Mouse (Mus musculus): ENCODE data around the gene Fgfr2.
"Not testable (repeated sequence)": the region's sequence is repeated elsewhere in the genome, so short reads cannot be mapped to it uniquely, and the experiment has no call there.

Gene Fgfr2

DNA sequence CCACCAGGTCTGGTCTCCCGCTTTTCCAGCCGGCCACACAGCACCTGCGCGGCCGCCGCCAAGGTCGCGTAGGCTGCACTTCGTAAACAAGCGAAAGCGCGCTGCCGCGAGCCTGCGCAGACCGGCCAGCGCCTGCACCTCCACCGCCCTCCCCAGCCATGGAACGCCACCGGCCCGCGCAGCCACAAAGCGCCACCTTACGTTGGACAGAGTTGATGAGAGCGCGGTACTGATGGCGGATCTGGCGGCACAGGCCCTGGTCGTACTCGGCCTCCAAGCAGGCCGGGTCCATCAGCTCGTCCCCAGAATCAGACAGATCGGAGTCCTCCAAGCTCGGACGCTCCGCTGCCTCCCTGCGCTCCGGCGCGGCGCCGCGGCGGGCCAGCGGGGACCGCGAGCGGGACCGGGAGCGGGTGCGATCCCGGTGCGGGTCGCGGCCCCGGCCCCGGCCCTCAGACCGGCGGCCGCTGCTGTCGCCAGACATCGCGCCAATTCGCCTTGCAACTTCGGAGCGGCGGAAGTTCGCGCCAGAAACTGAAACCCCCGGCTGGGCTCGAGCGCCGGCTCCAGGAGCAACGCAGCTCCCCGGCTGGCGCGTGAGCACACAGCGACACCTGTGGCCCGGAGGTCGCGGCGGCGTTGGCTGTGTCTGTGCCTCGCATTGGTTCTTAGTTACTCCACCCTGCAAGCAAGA lies 2576.2 kb downstream of the Fgfr2 start:
- DNase-seq (ENCODE audit: low spot score) = peak; percentile 93

DNA sequence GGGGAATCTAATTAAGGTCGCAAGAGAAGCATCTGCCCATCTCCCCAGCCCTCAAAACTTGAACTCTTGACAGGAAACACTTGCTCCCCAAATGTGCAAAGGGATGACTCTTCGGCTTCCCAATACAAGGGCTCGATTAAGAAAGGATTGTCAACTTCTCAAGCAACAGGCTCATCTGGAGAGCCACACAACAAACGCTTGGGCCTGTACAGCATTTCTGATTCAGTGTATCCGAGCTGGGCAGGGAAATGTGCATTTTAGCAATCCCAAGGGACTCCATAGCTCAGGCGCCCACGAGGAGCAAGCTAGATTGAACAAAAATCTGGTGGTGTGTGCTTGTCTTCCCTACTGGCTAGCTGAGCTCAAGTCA lies 2576.7 kb downstream of the Fgfr2 start:
- no peak for DNase-seq (ENCODE audit: low spot score)

DNA sequence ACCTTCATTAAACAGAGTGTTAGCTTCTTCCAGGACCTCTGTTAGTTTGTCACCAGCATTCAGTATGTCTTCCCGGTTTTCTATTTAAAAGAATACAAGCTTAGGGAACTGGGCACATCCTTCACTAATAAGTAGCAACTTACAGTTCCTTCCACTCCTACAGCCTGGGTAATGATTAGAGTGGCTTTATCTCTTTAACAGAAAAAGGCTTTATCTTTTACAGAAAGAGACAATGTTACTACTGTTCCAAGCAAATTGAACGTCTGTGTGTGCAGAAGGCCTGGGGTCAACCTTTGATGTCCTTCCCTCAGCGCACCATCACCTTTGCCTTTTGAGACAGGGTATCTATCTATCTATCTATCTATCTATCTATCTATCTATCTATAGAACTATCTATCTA lies 2577.3 kb downstream of the Fgfr2 start:
- no peak for DNase-seq (ENCODE audit: low spot score)

DNA sequence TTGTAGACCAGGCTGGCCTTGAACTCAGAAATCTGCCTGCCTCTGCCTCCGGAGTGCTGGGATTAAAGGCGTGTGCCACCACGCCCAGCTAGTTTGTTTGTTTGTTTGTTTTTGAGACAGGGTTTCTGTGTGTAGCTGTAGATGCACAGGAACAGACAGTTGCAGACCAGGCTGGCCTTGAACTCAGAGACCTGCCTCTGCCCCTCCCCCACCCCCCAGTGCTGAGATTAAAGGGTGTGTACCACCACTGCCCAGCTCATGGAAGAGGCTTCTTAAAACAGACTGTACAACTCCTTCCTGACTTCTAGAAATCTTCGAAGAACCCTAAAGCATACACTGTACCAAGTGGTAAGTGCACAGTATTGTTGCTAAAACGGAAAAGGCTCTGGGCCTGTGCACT lies 2577.7 kb downstream of the Fgfr2 start:
- no peak for DNase-seq (ENCODE audit: low spot score)

DNA sequence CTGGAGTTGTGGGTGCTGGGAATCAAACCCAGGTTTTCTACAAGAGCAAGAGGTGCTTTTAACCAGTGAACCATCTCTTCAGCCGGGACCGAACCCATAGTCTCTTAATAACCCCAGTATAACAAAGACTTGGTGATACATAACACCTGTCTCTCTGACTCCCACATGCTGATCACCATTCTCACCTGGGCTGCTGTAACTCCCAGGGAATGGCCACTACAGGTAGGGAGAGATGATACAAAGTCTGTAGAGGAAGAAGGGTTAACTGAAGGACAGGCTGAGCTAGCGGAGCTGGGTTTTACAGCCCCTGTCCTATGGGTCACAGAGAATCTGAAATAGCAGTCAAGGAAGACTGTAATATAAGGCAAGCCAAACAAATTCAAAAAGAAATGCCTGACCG lies 2580.0 kb downstream of the Fgfr2 start:
- DNase-seq (ENCODE audit: low spot score) = no peak

DNA sequence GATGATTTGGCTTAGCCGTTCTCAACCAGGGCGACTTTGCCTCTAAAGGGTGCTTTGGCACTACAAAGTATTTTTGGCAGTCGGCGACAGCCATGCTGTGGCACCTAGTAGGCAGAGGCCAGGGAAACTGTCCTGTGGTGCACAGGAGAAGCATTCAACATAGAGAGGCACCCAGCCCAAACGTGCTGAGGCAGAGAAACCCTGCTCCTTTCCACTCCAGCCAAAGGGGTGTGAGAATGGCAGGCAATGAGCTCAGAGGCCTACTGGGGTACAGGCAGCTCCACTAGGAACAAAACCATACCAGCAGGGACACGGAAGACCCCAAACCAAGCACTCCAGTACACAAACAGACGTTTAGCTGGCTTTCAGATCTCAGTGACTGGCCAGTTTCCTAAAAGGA lies 2583.0 kb downstream of the Fgfr2 start:
- no peak for DNase-seq (ENCODE audit: low spot score)

DNA sequence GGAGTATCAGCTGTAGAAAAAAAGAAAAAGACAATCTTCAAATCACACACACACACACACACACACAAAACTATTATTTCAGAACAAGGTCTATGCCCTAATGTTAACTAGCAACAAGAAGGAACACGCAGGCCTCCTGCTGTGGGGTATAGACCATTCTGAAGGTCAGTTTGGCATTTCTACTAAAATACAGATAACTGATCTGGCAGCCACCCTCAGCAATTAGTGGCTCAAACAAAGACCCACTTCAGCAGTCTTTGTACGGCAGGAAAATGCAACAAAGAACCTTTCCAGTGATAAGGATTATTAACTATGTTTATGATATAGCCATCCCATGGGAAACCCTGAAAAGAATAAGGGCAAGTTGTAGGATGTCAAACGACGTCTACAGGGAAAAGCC lies 2586.1 kb downstream of the Fgfr2 start:
- DNase-seq (ENCODE audit: low spot score) = no peak

DNA sequence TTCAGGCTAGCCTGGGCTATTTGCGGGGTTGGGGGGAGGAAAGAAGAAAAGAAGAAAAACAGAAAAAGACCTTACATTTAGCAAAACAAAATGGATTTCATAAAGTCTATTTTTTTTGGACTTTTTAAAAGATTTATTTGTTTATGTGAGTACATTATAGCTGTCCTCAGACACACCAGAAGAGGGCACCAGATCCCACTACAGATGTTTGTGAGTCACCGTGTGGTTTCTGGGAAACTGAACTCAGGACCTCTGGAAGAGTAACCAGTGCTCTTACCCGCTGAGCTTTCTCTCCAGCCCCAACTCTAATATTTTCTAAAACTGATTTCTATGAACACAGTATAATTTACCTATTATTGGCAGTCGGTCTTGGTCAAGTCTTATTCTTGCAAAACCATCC lies 2588.0 kb downstream of the Fgfr2 start:
- DNase-seq (ENCODE audit: low spot score) = no peak

DNA sequence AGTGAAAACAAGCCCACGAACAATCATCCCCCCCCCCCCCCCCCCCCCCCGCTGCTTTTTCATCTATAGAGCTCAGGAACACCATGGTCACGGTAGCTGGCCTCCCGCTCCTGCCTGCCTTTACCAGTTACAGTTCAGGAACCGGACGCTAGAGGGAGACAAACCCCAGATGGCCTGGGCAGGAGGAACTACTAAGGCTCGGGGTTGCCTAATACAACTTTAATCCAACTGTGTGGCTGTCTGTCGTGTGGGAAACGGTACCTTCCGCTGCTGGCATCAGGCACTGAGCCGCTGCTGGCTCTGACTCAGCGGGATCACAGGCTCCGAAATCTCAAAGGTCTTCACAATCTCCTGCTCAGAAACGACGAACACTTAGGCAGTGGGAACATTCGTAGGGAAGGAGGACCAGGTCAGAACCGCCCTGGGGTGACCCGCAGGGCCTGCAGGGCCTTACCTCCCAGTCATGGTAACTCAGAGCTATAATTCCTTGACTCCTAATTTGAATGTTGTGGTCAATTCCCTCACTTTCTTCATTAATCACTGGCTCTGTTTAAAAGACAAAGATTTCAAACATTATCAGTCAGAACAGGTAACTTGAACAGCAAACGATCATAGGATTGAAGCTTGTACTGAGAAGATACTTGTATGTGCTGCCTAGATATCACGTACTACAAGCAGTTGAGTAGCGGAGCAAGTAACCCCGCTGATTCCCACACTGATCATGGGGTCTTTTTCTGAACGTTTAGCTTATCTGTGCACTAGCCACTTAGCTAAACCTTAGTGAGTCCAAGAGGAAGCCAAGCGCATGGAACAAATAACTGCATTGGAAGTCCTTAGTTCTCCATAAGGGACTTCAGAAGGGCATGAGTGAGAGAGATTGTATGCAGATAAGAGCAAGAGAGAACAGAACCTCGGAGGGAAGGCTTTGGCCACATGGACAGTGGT lies 2589.6 kb downstream of the Fgfr2 start:
- DNase-seq (ENCODE audit: low spot score) = peak; percentile 92

DNA sequence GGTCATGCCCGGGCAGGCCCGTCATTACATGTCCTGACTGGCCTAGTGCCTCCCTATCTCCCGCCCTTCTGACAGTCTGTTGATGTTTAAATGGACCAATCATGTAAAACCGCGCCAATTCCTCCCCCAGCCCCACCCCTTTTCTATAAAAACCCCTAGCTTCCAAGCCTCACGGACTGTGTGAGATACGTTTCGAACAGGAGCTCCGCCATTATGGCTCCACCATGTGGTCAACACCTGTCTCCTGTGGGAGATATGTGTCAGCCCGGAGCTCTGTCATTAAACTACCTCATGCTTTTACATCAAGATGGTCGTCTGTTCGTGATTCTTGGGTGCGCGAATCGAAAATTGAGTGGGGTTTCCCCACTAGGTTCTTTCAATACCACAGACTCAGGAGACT lies 2592.0 kb downstream of the Fgfr2 start:
- DNase-seq (ENCODE audit: low spot score) = not testable (repeated sequence)

DNA sequence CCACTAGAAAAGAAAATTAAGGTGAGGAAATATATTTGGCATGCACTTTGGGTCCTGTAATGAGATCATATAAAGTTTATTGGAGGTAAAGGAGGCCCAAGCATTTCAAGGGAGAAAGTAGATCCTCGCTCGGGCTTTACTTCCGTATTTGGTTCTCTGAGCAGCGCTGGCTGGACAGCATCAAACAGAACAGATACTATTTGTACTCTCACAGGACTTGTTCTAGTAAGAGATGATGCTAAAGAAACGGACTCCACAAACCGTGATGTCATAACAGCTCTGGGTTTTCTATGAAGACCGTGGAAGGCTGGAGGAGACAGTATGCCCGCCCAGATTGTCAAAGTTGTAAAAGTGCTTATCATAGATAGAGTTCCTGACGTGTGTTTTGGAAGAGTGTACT lies 2595.8 kb downstream of the Fgfr2 start:
- no peak for DNase-seq (ENCODE audit: low spot score)

DNA sequence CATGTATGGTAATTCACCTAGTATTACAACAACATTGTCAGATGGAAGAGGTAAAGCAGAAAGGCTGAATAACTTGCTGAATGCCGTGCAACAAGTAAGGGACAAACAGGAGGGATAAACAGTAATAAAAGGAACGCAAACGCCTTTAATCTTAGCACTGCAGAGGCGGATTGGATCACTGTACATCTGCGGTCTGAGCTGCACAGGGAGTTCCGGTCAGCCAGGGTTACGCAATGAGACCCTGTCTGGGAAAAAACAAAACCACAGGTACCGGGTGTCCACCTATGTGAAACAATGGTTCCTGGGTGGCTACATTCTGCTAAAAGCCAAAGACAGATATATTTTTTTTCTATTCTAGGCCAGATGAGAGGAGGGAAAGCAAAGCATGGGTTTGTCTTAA lies 2599.7 kb downstream of the Fgfr2 start:
- DNase-seq (ENCODE audit: low spot score) = no peak

DNA sequence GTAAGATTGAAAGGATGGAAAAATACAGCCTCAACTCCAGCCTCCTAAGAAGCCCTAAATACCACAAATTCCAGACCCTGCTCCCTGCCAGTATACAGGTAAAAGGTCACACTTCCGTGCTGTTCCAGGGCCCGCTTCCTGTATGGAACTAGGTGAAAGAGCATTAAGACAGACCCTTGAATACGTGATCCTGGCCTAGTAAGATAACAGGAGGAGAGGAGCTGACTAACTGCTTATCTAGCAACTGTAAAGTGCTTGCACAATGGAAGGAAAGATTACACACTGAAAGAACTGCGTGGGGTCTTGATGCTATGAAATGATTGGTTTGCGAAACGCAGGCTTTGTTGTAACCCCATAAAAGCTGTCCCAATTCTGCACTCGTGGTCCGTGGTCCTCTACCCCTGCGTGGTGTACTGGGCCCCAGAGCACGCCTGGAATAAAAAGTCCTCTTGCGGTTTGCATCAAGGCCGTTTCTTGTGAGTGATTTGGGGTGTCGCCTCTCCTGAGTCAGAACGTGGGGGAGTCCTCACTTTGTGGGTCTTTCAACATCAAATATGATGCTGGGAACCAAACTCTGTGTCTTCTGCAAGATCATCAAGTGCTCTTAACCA lies 2602.2 kb downstream of the Fgfr2 start:
- DNase-seq (ENCODE audit: low spot score) = no peak

DNA sequence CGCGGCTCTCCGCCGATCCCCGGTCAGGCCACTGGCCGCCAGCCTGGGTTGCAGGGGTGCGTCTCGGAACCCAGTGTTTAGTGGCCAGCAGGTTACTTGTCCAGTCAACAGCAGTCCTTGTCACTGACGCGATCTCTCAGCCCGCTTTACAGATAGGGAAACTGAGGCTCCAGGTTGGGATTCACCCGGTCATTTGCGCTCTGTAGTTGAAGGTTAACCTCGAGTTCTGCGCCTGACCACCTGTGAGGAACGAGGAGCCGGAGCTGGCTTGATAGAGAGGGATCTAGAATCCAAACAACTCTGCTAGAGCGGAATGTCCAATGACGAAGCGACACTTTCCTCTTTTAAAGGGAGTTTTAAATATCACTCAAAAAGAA lies 2603.1 kb downstream of the Fgfr2 start, which contains the start of gene Ate1:
Gene Ate1 (minus strand): TSS at position 321 of the 377 bp plus-strand sequence.
- DNase-seq (ENCODE audit: low spot score) = no peak

DNA sequence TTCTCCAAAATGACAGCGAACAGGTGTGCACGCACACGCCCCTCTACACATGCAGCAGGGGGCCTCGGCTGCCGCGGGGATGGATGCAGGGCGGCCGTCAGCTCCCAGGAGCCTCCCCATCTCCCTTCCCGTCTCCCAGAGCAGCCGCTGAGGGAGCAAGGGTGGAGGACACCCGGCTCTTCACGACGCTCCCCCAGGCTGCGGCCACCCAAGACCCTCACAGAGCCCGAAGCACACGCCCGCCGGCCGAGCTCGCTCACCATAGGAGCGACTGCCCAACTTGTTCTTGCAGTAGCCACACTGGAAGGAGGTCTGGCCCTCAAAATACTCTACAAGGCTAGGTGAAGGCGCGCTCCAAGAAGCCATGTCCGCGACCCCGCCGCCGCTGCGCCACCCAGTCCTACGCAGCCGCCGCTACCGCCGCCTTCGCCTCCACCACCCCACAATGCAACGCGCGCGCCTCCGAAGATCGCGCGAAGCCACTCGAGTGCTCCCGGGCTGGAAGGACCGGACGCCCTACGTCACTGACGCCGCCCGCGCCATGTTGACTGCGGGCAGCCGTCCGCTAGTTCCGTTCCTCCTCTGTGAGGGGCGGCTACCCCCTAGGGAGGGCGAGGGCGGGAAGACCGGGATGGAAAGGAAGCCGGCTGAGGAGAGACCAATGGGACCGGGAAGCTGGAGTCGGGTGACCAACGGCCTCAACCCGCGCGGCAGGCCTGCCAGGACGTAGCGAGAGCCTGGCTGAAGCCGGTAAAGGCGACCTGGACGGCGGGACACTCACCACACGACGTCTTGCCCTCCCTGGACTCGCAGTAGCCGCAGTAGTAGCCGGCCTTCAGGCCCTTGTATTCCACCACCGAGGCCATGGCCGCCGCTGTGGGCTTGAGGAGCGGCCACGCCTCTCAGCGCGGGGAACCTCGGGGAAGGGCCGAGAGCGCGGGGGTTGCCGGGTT lies 2603.8 kb downstream of the Fgfr2 start:
- peak; percentile 98 for DNase-seq (ENCODE audit: low spot score)

DNA sequence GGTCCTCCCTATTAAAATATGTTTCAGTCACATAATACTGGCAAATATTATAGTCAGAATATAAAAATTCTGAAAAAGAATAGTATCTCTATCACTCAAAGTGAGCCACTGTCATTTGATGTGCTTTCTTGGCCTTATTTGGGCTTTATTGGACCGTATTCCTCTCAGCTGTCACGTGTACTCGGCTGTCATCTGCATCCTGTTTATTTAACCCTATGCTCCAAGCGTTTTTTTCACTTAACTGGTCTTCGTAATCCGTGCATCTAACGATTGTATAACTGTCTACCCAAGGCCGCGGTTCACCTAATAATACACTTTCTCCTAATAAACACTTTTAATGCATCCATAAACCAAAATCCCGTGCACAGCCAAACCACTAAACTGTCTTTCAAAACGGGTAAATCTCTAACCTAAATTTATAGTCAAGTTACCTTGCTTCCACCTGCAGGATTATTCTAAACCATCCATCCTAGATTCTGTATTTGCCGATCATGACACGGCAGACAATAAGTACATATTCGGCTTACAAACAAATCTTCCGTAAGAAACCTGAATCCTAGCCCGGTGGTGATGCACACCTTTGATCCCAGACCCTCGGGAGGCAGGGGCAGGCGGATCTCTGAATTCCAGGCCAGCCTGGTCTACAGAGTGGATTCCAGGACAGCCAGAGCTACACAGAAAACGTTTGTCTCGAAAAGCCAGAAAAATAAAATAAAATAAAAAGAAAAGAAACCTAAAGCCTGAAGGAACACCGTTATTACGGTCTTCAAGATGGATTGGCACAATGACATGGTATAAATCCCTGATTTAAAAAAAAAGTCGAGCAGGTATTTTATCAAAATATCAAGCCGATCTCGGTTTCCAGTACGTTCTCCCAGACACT lies 2604.7 kb downstream of the Fgfr2 start:
- DNase-seq (ENCODE audit: low spot score) = no peak

DNA sequence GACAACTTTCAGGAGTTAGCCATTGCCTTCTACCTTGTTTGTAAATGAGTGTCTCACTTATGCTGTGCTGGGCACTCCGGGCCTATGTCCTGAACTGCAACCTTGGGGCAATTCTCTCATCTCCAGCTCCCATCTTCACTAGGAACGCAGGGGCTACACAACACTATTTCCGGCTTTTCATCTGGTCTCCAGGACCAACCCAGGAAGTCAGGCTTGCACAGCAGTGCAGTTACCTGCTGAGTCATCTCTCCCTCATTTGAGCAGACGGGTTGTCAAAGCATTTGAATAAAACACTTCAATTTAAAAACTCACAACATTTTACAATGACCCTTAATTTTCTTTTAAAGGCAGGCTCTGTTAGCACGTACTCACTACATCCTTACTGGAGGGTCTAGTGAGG lies 2612.9 kb downstream of the Fgfr2 start:
- no peak for DNase-seq (ENCODE audit: low spot score)

DNA sequence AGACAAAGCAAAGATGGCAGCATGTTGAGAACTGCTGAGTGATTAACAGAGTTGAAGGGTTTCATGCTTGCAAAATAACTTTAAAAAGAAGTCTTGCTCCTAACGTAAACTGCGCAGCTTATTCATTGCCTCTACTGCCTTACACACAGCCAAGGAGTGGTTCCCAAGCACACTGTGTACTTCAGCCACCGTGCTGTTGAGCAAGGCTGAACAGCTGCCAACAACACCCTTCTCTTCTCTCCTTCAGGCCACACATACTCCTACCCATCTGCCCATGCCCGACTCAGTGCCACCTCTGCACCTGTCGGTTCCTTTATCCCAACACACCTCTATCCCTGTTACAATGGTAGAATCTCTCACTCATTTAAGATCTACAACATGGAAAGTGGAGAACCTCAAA lies 2620.1 kb downstream of the Fgfr2 start:
- no peak for DNase-seq (ENCODE audit: low spot score)

DNA sequence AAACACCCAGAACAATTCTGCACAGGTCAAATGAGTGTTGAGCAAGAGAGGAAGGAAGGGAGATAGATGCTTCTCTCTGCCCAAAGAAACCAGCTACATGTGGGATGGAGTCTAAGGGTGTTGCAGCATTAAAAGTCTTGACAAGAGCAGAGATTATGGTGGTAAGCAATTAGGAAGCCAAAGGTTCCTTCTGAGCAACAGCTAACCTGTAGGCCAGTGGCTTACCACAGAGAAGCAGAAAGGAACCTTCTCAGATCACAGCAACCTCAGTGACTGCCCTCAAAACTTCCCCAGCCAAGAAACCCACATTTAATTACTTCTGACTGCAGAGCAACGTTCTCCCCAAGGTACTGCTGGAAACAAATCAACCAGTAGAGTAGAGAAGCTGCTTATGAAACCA lies 2621.7 kb downstream of the Fgfr2 start:
- DNase-seq (ENCODE audit: low spot score) = no peak

DNA sequence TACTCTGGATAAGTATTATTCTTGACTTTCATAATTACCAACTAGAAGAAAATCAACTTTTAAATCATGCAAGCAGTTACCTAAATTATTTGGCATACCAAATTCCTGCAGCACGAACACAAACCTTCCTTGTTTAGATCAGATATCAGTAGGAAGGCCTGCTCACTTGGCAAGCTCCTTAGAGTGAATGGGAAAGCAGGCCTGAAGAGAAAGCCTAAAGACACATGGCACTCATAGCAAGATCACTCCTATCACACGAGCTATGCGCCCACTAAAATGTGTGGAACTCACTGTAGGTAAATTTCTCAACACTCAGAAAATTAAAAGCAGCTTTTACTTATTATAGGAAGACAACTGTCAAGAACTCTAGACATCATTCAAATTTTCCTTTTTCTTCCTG lies 2629.8 kb downstream of the Fgfr2 start:
- no peak for DNase-seq (ENCODE audit: low spot score)

DNA sequence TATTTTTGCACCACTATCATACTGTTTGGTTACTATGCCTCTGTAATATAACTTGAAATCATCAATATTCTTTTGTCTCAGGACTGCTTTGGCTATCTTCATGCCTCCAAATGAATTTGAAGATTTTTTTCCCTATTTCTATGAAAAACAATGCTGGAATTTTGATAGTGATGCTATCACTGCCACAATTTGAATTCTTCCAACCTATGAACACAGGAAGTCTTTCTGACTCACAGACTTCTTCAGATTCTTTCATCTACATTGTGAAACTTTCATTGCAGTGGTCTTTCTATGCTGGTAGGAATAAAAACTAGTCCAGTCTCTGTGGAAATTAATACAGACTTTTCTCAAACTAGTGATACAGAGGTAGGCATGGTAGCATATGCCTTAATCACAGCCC lies 2631.1 kb downstream of the Fgfr2 start:
- no peak for DNase-seq (ENCODE audit: low spot score)

All from urinary bladder, postnatal 14 days (tissue).